Mouse (Mus musculus): ENCODE measurements at regions not wholly inside any gene's neighbourhood (a gene's known extent, or its start where the extent isn't known, plus 50 kb on each side); places are given as distances from the start of the nearest gene placed in this dataset.

DNA sequence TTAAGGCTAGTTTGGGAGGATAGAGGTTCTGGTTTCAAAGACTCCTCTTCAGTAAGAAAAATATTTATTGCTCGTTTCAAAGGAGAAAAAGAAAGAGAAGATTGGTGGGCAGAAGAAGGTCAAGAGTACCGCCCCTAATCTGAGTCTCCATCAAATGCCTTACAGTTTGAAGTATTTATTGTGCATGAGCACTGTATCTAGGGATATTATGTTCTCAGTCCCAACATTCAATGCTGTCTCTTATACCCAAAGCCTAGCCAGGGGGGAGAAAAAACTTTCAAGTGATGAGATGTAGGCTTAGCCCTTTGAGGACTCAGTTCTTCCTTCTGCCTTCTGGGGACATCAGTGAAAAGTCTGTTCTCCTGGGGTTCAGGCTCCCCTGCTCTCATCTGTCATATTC is 271.7 kb downstream of the Ptbp2 start:
- no peak for TF ChIP-seq CTCF (conservative IDR thresholded peaks at IDR 0.05 in 1 of 2, IDR thresholded peaks at IDR 0.05 in 1 of 2; ENCODE audit: low read depth in 2 of 2, low read length in 2 of 2)
- no peak for TF ChIP-seq TCF12 (IDR thresholded peaks at IDR 0.05; ENCODE audit: low read depth, low read length)
- TF ChIP-seq MXI1 (IDR thresholded peaks at IDR 0.05; ENCODE audit: low read depth, low read length), result no peak
- TF ChIP-seq KAT2A (IDR thresholded peaks at IDR 0.05; ENCODE audit: insufficient replicate concordance, low read length), result no peak
- no peak for TF ChIP-seq BHLHE40 (IDR thresholded peaks at IDR 0.05; ENCODE audit: low read depth, low read length)
- TF ChIP-seq POLR2A (IDR thresholded peaks at IDR 0.05; ENCODE audit: low read depth, low read length), result no peak
- no peak for TF ChIP-seq POLR2AphosphoS2 (IDR thresholded peaks at IDR 0.05; ENCODE audit: low read depth, low read length)
- TF ChIP-seq SIN3A (IDR thresholded peaks at IDR 0.05; ENCODE audit: low read length), result no peak
- no peak for TF ChIP-seq ETS1 (conservative IDR thresholded peaks at IDR 0.05; ENCODE audit: low read depth, low read length)
- TF ChIP-seq USF1 (IDR thresholded peaks at IDR 0.05; ENCODE audit: low read depth, low read length), result no peak
- TF ChIP-seq MAZ (IDR thresholded peaks at IDR 0.05; ENCODE audit: low read depth, low read length), result no peak
- no peak for TF ChIP-seq USF2 (conservative IDR thresholded peaks at IDR 0.05; ENCODE audit: low read depth, low read length)
- TF ChIP-seq NELFE (IDR thresholded peaks at IDR 0.05; ENCODE audit: low read depth, low read length), result no peak
